Mouse (Mus musculus) gastrocnemius, adult 18-20 months (tissue): ENCODE results near the gene Ddx27. TPM values are rescaled to one million over a fixed set of nuclear protein-coding genes. Genes with fewer than 3 reads are reported as not detected.
"Not testable (repeated sequence)": the region's sequence is repeated elsewhere in the genome, so short reads cannot be mapped to it uniquely, and the experiment has no call there.

ENCODE experiments used
- DNase-seq: peaks from one replicate; pipeline ENCODE4 v3.0.0; 2021; ENCODE audit warnings: low spot score
- long read RNA-seq, 2 experiments: library from polyadenylated mRNA; stranded (forward); transcript quantifications; one replicate each; pipeline ENCODE4 v2.0.0; 2021
- total RNA-seq, 2 experiments: library from RNA; stranded (reverse); gene quantifications; 2 replicates each; pipeline ENCODE4 v1.2.3; 2021

The Ddx27 gene
- total RNA-seq: 1 to 10 TPM; 8.0 to 9.7 TPM
- long read RNA-seq, experiment 1, transcript Ddx27-201 (21 exons, 2,714 nt): major isoform, 23 of 27 reads
- long read RNA-seq, experiment 1, partial matches to known transcripts: 3 of 27 reads
- long read RNA-seq, experiment 1, other reads (novel, unspliced or antisense): 1 of 27 reads
- long read RNA-seq, experiment 2, transcript Ddx27-201 (21 exons, 2,714 nt): major isoform, 23 of 27 reads
- long read RNA-seq, experiment 2, partial matches to known transcripts: 1 of 27 reads
- long read RNA-seq, experiment 2, other reads (novel, unspliced or antisense): 3 of 27 reads

DNA sequence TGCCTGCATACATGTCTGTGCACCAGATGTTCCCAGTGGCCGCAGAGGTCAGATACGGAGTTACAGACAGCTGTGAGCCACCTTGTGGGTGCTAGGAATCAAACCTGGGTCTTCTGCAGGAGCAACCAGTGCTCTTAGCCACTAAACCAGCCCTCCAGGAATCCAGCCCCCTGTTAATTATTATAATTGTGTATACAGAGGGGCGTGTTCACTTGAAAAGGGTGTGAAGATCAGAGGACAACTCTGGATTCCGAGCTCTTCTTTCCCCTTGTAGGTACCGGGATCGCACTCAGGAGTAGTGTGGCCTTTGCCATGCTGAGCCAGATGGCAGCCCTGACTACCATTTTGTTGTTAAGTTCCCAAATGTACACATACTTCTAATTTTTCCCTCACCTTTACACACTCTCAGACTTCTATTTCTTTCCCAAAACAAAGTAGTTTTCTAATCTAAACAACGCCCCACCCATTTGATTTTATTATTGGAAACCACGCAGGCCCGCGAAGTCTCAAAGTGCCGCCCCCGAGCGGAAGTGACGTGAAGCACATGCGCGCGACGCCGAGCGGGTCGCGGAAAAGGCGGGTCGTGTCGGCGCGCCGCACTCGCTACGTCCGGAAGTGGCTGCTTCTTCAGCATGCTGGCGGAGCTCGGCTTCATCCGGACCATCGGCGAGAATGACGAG is at the start of gene Ddx27:
TSS of gene Ddx27 (plus strand) at position 492 of the 680 bp plus-strand sequence.
- DNase-seq: peak; percentile 93

DNA sequence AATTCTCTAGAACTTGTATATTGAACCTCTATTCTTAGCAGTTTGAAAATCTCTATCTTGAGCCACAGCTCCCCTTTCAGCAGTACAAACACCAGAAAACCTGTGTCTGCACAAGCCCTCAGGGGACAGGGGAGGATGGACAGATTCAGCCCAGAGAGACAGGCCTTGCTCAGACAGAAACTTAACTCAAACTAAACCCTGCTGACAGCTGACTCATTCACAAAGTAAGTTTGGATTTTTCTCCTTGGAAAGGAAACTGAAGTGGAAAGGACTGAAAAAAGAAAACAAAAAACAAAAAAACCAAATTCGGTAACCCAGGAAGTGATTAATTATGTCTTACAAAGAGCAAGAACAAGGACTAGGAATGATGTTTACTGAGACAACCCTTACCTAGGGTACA is 41.8 kb upstream of the Ddx27 start:
- DNase-seq: no peak

DNA sequence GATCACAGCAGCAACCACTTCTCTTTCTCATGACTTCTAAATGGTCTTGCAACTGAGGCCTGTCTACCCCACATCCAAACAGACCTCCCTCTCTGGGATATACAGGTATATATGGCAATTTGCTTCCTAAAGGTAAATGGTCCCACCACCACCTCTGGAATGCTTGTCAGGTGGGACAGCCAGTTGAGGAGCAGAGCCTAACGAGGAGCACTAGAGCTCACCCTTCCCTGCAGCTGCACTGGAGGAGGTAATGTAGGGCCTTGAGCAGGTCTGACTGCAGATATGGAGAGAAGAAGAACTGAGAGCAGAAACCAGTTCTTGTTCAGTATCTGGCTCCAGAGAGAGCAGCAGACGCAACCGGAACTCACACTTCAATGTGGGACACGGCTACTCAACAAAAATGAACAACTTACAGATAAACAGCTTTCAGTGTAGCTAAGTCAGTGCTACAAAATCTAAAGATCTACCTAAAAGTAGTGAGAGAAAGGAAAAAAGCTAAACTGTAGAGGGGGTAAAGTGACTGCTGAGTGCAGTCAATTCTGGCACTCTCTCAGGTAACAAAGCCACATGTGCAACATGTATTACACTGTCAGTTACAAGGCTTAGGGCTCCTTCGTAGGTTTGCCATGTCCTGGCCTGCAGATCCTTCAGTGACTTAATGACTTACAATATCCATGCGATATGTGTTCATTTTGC is 40.7 kb upstream of the Ddx27 start:
- DNase-seq: no peak

DNA sequence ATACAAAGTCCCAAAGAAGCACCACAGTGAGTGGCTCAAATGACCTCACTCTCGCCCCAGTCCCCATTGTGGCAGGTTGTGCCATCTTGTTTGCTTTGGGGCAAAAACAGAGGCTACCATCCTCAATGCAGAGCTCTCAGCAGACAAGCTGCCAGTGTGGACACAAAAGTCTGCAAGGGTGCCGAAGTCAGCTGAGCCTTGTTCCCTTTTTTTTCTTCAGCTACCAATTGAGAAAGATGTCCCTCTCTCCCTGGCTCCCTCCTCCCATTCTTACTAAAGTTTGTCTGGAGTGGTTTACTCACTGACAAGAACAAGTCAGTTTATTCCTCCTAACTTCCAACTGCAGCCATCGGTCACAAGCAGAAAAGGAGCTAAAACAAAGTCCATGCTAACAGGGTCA is 38.6 kb upstream of the Ddx27 start:
- DNase-seq: peak; percentile 14

DNA sequence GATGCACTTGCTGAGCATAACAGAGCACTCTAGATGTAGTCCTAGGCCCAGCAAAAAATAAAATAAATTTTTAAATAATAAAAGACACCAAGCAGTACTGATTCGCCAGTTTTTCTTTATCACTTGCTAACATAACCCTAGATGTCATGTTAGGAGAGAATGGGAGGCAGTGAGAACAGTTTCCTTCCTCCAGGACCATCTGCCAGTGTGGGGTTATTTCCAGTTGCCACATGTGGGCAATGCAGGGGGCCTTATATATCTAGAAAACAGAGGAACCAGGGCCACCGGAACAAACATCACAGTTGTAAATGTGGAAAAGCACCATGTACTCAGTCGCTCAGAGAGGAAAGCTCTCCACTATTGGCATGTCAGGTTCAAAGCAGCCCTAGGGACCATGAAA is 37.5 kb upstream of the Ddx27 start:
- no peak for DNase-seq

DNA sequence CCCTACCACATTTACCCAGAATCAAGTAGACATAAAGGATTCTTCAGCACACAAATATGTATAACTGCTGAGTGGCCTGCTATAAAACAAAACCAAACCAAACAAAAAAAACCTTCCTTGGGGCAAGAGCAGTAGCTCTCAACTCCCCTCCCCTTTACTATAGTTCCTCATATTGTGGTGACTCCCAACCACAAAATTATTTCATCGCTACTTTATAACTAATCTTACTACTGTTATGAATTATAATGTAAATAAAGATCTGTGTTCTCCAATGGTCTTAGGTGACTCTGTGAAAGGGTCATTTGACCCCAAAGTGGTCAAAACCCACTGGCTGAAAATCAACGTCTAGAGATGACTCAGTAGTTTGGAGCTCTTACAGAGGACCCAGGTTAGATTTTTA is 34.8 kb upstream of the Ddx27 start:
- DNase-seq: no peak

DNA sequence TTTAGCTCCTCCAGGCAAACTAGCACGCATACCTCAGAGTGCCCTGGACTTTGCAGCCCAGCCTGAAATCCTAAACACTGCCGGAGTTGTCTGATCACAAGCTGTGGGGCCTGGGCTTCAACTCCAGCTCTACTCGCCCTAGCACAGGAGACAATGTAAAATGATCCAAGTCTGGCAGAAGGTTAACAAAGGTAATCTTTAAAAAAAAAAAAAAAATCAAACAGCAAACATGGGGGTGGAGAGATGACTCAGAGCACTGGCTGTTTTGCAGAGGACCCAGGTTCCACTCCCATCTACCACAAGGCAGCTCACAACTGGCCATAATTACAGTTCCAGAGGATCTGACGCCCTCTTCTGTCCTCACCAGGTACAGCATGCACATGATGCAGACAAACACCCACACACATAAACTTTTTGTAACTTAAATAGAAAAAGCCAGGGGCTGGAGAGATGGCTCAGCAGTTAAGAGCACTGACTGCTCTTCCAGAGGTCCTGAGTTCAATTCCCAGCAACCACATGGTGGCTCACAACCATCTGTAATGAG is 31.6 kb upstream of the Ddx27 start:
- DNase-seq: no peak

DNA sequence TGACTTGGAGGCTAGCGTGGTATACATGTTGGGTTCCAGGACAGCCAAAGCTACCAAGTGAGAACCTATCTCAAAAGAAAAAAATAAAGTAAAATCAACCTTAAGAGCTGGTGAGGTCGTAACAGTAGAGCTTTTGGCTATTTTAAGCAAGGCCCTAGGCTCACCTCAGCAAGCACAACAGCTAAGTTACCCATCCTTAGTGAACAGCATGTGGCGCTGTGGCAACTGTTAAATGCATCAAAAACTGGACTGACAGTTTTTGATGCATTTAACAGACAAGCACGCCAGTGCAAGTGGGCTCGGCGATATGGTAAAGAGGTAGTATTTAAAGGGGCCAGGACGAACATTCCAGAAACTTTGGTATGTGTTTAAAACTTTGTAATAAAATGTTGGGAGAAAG is 24.1 kb upstream of the Ddx27 start:
- no peak for DNase-seq

DNA sequence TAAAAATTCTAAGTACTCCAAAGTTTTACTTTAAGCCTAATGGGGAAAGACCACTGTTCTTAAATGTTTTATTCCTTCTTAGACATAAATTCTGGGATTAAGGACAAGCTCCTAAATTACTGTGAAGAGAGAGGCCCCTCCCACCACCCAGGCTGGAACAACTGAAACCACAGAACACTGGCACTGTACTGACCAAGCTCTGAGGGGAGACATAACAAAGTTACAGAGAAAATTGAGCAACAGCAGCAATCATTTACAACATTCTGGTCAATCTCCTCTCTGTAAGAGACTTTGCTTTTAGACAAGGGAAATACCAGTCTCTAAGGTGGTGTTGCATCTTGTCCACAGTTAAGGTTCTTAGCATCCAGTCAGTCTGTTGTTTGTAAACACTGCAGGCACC is 23.0 kb upstream of the Ddx27 start:
- DNase-seq: no peak

DNA sequence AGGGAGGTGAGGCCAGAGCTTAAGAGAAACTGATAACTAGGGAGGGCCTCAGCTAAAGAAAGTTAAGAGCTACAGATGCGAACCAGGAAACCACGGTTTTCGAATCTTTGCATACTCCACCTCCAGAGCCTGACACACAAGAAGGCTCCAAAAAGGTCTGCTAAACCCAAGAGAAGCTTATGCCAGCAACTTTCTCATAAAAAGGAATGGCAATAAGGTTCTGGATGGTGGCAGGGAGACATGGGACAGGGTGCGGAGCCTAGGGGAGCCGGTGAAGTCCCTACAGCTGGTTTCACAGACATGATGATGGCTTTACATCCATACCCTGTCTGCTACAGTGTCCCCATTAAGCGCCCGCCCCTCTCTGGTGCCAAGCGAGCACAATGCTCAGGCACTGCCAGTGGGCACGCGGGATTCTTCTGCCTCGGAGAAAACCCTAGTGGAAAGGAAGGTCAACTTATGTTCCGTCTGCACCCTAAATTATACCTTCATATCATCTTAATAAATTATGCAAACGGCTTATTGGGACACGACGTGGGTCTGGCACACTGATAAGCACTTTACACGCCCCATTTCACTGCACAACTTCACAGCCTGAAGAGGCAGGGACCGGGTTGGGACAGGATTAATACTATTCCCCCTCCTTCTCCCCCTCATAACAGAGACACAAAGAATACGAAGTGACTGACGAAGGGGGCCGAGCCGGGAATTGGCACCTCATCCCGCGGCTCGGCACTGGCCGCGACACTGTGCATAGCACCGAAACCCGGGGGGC is 19.8 kb upstream of the Ddx27 start:
- DNase-seq: no peak

DNA sequence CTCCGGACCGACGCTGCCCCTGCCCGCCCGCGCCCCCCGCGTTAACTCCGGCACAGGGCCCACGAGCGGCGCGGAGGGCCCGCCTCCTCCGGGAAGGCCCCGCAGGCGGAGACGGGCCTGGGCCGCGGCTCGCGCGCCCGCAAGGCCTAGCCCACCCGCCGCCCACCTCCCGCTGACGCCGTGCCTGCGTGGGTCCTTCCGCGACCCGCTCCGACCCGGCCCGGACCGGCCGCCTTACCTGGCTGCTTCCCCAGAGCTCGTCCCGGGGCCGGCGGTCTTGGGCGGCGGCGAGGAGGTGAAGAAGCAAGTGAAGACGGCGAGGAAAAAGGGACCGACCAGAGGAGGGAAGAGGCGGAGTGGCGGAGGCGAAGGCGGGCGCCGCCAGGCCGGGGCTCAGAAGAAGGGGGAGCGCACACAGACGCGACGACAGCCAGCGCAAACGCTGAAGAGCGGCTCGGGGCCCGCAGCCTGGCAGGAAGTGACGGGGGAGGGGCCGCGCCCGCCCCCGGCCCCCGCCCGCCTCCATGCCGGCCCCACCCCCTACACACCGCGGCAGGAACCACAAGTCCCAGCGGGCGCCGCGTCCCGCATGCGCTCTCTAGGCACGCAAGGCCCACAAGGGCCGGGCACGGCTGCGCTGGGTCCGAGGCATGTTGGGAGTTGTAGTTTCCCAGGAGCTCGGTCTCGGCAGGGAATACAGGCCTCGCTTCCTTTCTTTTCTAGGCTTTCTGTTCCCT is 19.0 kb upstream of the Ddx27 start, which contains the start of gene Stau1:
TSS of gene Stau1 (minus strand) at position 504 of the 737 bp plus-strand sequence.
- peak; percentile 95 for DNase-seq

DNA sequence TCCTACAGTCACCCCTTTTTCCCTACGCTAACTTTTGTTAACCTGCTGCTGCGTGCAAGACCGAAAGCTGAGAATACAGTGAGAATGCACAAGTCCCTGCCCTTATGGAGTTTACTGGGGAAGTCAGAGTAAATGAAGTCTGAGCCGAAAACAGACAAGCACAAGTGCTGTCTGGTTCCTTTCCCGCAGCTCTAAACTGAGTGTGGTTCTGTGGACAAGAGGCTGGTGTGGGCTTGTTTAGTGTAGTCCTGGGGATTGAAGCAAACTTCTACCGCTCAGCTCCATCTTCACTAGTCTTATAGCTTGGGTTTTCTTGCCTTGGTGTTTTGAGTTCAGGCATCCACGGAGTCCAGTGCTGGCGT is 18.5 kb upstream of the Ddx27 start:
- DNase-seq: no peak

DNA sequence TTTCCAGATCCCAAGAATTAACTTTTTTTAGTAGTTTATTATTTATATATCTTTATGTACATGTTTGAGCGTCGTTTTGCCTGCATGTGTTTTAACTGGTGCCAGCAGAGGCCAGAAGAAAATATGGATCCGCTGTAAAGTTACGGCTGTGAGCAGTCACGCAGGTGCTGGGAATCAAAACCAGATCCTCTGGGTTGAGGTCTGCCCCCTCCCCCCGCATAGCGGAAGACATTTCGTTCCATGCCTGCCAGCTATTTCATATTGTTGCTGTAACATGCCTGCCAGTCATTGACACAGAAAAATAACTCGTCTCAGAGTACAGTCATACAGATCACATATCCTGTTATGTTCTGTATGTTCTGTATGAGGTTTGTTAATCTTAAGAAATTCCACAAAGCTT is 13.5 kb upstream of the Ddx27 start:
- DNase-seq: no peak

DNA sequence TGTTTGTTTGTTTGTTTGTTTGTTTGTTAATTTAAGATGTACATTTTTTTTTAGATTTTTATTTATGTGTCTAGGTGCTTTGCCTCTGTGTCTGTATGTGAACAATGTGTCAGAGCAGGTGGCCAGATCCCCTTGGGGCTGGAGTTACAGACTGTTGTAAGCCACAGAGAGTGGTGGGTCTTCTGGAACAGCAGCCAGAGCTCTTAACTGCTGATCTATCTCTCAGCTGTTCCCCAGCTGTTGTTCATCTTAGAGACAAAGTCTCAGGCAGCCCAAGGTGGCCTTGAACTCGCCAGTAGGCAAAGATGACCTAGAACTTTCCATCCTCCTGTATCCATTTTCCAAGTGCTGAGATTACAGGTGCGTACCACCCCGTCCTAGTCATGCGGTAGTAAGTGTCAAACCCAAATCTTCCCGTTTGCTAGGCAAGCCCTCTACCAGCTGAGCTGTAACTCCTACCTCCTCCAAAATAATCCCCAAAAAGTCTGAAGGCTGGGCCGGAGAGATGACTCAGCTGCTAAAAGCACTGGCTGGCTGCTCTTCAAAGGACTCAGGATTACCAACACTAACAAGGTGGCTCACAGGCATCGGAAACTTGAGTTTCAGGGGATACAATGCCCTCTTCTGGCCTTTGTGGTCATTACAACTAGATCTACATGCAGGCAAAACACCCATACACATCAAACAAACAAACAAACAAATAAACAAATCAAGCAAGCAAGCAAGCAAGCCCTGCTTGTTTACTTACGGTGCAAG is 10.7 kb upstream of the Ddx27 start:
- DNase-seq: peak; percentile 82

DNA sequence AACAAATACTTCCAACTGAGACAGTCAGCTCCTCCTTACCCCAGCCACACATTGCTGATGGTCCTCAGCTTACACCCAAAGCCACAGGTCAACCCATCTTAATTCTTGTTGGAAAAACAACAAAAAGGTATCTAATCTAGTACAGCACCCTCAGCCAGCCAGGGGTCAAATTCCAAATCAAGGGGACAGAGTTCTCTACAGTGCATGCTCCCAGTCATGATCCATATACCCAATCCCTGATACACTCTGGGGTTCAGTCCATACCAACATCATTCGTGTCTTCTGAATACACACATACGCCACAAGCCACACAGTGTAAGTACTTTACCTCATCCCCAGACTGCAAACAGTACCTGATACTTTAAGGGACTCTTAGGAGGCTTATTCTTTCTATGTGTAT is 8.6 kb upstream of the Ddx27 start:
- DNase-seq: no peak

DNA sequence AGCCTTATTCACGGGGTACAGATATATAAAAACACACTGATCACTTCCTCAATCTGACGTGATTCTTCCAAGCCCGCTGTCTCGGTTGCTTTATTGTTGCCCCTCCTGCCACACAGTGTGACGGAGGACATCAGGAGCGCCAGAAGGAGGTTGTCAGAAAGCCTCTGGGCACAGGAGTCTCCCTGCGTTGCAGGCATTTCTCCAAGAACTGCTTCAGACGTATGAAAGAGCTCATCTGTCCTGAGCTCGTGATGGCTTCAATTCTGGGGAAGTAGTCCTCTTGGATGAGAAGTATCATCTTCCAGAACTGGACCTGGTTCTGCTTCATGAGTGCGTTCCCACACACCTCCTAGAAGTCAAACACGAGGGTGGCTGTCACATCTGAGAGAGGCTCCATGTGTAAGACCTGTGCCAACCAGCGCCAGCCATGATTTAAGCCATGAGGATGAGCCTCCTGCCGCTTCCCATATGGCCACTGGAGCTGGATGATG is 7.9 kb upstream of the Ddx27 start:
- DNase-seq: no peak

DNA sequence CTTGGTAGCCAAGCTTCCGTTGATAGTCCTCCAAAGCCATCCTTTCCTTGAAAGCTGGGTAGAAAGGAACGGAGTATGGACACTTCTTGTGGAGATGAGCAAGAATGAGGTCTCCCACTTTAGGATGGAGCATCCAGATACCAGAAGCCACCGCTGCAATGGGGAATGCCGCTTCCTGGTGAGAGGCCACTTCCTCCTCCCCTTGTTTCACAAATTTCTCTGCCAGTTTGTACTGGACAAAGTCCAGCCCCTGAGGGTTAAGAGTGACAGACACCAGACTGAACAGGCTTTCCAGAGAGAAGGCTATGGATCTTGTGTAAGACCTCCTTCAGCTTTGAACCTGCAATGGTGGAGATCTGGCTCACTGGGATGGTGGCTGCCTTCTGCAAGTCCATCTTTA is 7.4 kb upstream of the Ddx27 start:
- DNase-seq: not testable (repeated sequence)

DNA sequence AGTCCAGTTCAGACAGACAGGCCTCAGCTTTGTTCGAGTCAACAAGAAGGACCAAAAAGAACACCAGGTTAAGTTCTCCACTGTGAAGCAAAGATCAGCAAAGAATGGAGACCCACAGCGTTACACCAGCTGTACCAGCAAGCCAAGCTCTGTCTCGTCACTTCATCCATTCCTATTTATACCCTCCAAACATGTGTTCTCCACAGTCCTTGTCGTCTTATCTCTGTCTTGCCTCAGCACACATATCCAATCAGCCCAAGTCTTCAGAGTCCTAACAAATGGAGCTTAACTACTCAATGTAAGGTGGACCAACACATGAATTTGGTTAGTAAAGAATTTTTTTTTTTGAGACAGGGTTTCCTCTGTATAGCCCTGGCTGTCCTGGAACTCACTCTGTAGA is 5.5 kb upstream of the Ddx27 start:
- no peak for DNase-seq

DNA sequence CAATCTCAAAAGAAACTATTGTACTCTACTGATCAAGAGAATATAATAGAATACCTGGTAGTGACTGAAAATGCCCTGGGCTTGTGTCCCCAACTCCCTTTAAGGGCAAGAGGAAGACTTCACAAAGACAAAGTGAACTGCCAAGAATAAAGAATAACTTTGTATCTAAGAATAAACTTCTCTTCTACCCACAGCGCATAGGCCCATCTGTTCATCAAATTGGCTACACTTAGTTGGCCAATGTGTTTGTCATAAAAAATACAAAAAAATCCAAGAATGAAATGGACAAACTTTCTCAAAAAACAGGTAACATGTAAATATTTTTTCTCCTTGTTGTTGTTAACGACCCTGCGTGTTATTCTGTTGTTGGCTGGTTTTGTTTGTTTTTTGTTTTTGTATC is 4.4 kb upstream of the Ddx27 start:
- no peak for DNase-seq

DNA sequence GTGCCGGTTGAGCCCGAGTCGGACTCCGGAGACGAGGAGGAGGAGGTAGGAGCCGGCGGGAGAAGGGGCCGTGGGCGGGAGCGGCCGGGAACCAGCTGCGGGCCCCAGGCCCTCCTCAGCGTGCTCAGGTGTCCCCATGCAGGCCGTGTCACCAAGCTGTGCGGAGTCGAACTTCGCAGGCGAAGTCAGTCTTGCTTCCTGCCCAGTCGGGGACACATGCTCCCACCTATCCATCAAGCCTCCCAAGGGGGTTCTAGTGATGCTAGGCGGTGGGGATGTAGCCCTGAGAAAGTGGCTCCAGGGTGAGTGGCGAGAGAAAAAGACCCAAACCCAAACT is 357 bp downstream of the Ddx27 start:
- no peak for DNase-seq
